7 mouse cellular contexts compared by ENCODE assay signal in genomic region chr7:78086566-78087008, GRCm38 (mm10).
DNase-seq lines count a peak whose midpoint lies in the region; ATAC-seq and TF ChIP-seq lines count a peak whose summit lies in the region.

No protein-coding gene starts in this region.

- peaks cover 13% of the 10 kb centered on the region; the same call in 1 of the 2 replicates for H3K4me1 ChIP-seq in intestine, embryonic 14.5 days (replicated peaks; ENCODE audit: control insufficient read depth, insufficient read depth, low read length)
- H3K4me1 ChIP-seq in intestine, embryonic 16.5 days (ENCODE audit: control insufficient read depth, insufficient read depth, low read length) = peaks cover 6% of the 10 kb centered on the region; the same call in 1 of the 2 replicates
- H3K4me1 ChIP-seq in forebrain, embryonic 15.5 days = peaks cover 12% of the 10 kb centered on the region
- 0 out of 2 replicates have a peak, but pooled peaks cover 6% of the 10 kb centered on the region for H3K4me1 ChIP-seq in hindbrain, postnatal 0 days (ENCODE audit: insufficient read depth, low read length)
- H3K4me1 ChIP-seq in liver, embryonic 12.5 days = no peaks in the 10 kb centered on the region

- H3K27me3 ChIP-seq in intestine, embryonic 14.5 days (replicated peaks; ENCODE audit: control insufficient read depth, insufficient read depth, low read length) = no peaks in the 10 kb centered on the region
- no peaks in the 10 kb centered on the region for H3K27me3 ChIP-seq in intestine, embryonic 16.5 days (replicated peaks; ENCODE audit: control insufficient read depth, insufficient read depth, low read length)
- H3K27me3 ChIP-seq in forebrain, embryonic 15.5 days = no peaks in the 10 kb centered on the region
- H3K27me3 ChIP-seq in hindbrain, postnatal 0 days (ENCODE audit: insufficient read depth, low read length) = no peaks in the 10 kb centered on the region
- no peaks in the 10 kb centered on the region for H3K27me3 ChIP-seq in liver, embryonic 12.5 days (replicated peaks)

- peak; percentile 56 for DNase-seq in intestine, embryonic 14.5 days (ENCODE audit: low spot score)
- DNase-seq in hindbrain, postnatal 0 days (ENCODE audit: low spot score) = peak; percentile 65
- peak; percentile 32 for DNase-seq in lung, postnatal 36 days
- no peak for DNase-seq in retina, embryonic 14.5 days (ENCODE audit: low spot score)

- no peaks in the 10 kb centered on the region for H3K36me3 ChIP-seq in intestine, embryonic 14.5 days (ENCODE audit: control insufficient read depth, insufficient read depth, low read length)
- no peaks in the 10 kb centered on the region for H3K36me3 ChIP-seq in intestine, embryonic 16.5 days (ENCODE audit: control insufficient read depth, insufficient read depth, low read length)
- H3K36me3 ChIP-seq in forebrain, embryonic 15.5 days = no peaks in the 10 kb centered on the region
- H3K36me3 ChIP-seq in hindbrain, postnatal 0 days (ENCODE audit: insufficient read depth, low read length) = no peaks in the 10 kb centered on the region
- no peaks in the 10 kb centered on the region for H3K36me3 ChIP-seq in liver, embryonic 12.5 days

- no peak overlapping the region for H3K9ac ChIP-seq in intestine, embryonic 14.5 days (ENCODE audit: low read length)
- no peak overlapping the region for H3K9ac ChIP-seq in intestine, embryonic 16.5 days (ENCODE audit: low read depth, low read length)
- no peak overlapping the region for H3K9ac ChIP-seq in forebrain, embryonic 15.5 days (replicated peaks)
- H3K9ac ChIP-seq in hindbrain, postnatal 0 days (replicated peaks; ENCODE audit: low read length) = no peak overlapping the region
- no peak overlapping the region for H3K9ac ChIP-seq in liver, embryonic 12.5 days

- 0 out of 2 replicates have a peak, but pooled peaks have one; percentile 23 for ATAC-seq in intestine, embryonic 14.5 days (replicated peaks; ENCODE audit: low FRiP score, low TSS enrichment, low read depth)
- ATAC-seq in intestine, embryonic 16.5 days = no peak
- peak; percentile 29; the same call in 1 of the 2 replicates for ATAC-seq in forebrain, embryonic 15.5 days (replicated peaks)
- ATAC-seq in hindbrain, postnatal 0 days = peak; percentile 2; the same call in 1 of the 2 replicates
- no peak for ATAC-seq in liver, embryonic 12.5 days

- H3K9me3 ChIP-seq in intestine, embryonic 14.5 days (ENCODE audit: control insufficient read depth, low read length) = no peaks in the 10 kb centered on the region
- H3K9me3 ChIP-seq in intestine, embryonic 16.5 days (ENCODE audit: control insufficient read depth, low read length) = no peaks in the 10 kb centered on the region
- no peaks in the 10 kb centered on the region for H3K9me3 ChIP-seq in forebrain, embryonic 15.5 days
- H3K9me3 ChIP-seq in hindbrain, postnatal 0 days (ENCODE audit: low read length) = no peaks in the 10 kb centered on the region
- no peaks in the 10 kb centered on the region for H3K9me3 ChIP-seq in liver, embryonic 12.5 days (replicated peaks)

- peak overlapping the region; percentile 45; the same call in 1 of the 2 replicates for H3K27ac ChIP-seq in intestine, embryonic 14.5 days (ENCODE audit: low read depth)
- no peak overlapping the region for H3K27ac ChIP-seq in intestine, embryonic 16.5 days (ENCODE audit: low read length)
- H3K27ac ChIP-seq in forebrain, embryonic 15.5 days (replicated peaks) = no peak overlapping the region; the same call in 1 of the 2 replicates
- H3K27ac ChIP-seq in hindbrain, postnatal 0 days = no peak overlapping the region
- no peak overlapping the region for H3K27ac ChIP-seq in liver, embryonic 12.5 days

- H3K4me3 ChIP-seq in intestine, embryonic 14.5 days (ENCODE audit: low read depth, low read length) = no peak overlapping the region
- H3K4me3 ChIP-seq in intestine, embryonic 16.5 days (ENCODE audit: low read length) = no peak overlapping the region
- no peak overlapping the region for H3K4me3 ChIP-seq in forebrain, embryonic 15.5 days
- H3K4me3 ChIP-seq in hindbrain, postnatal 0 days (ENCODE audit: low read length) = no peak overlapping the region
- H3K4me3 ChIP-seq in liver, embryonic 12.5 days = no peak overlapping the region

- WGBS in intestine, embryonic 14.5 days = 34% methylated on average over 4 of the region's 4 CpGs
- WGBS in intestine, embryonic 16.5 days = 48% methylated on average over 4 of the region's 4 CpGs
- WGBS in forebrain, embryonic 15.5 days = 55% methylated on average over 4 of the region's 4 CpGs
- 58% methylated on average over 4 of the region's 4 CpGs for WGBS in hindbrain, postnatal 0 days
- WGBS in liver, embryonic 12.5 days (ENCODE audit: insufficient replicate concordance) = 58% methylated on average over 4 of the region's 4 CpGs

- H3K4me2 ChIP-seq in intestine, embryonic 14.5 days (ENCODE audit: low read length) = peak overlapping the region; percentile 32
- H3K4me2 ChIP-seq in intestine, embryonic 16.5 days (ENCODE audit: low read depth, low read length) = no peak overlapping the region
- H3K4me2 ChIP-seq in forebrain, embryonic 15.5 days (replicated peaks) = no peak overlapping the region; the same call in 1 of the 2 replicates
- H3K4me2 ChIP-seq in hindbrain, postnatal 0 days (ENCODE audit: low read depth, low read length) = no peak overlapping the region
- H3K4me2 ChIP-seq in liver, embryonic 12.5 days = no peak overlapping the region

- no peak for TF ChIP-seq CTCF in hindbrain, postnatal 0 days (IDR thresholded peaks at IDR 0.05; ENCODE audit: low read depth)

Comparison
In these comparisons a context has a peak if more than half of its experiments do, and no peak if none do; other contexts are left out.
1. ATAC-seq: peak in intestine, embryonic 14.5 days (single experiment), forebrain, embryonic 15.5 days (single experiment) and hindbrain, postnatal 0 days (single experiment); none in intestine, embryonic 16.5 days (single experiment) and liver, embryonic 12.5 days (single experiment).